Mouse (Mus musculus) kidney, postnatal 0 days (tissue): ENCODE measurements around the gene Mark3. TPM values are rescaled to one million over a fixed set of nuclear protein-coding genes. Genes with fewer than 3 reads are reported as not detected.

Experiments used
- ATAC-seq: fragments of 200-750 bp; cut with Nextera tagmentation; replicated peaks from 2 replicates; pipeline ENCODE4 v1.8.0; 2017; ENCODE audit warnings: low read depth, moderate number of reproducible peaks, moderate TSS enrichment, moderate library complexity; ENCODE audit not compliant: low FRiP score
- DNase-seq: peaks from one replicate; pipeline ENCODE4 v3.0.0-alpha.2; 2016; ENCODE audit warnings: low spot score
- H3K27ac ChIP-seq: fragments of 300-500 bp; sonication (generic); 2 replicates; pipeline ENCODE4 v1.5.1; 2014; ENCODE audit warnings: mild to moderate bottlenecking
- H3K27me3 ChIP-seq: fragments of 300-500 bp; sonication (generic); 2 replicates; pipeline ENCODE4 v1.6.1; 2014; ENCODE audit warnings: low read length, mixed read lengths; ENCODE audit not compliant: insufficient read depth
- H3K36me3 ChIP-seq: fragments of 300-500 bp; sonication (generic); 2 replicates; pipeline ENCODE4 v1.6.1; 2014; ENCODE audit warnings: low read length, mixed read lengths; ENCODE audit not compliant: insufficient read depth
- H3K4me1 ChIP-seq: fragments of 300-500 bp; sonication (generic); replicated peaks from 2 replicates; pipeline ENCODE4 v1.6.1; 2014; ENCODE audit warnings: antibody characterized with exemption, low read length, mixed read lengths; ENCODE audit not compliant: insufficient read depth
- H3K4me2 ChIP-seq: fragments of 300-500 bp; sonication (generic); 2 replicates; pipeline ENCODE4 v1.6.1; 2014; ENCODE audit warnings: mild to moderate bottlenecking, low read length, moderate library complexity, mixed read lengths
- H3K4me3 ChIP-seq: fragments of 300-500 bp; sonication (generic); replicated peaks from 2 replicates; pipeline ENCODE4 v1.5.1; 2014; ENCODE audit warnings: low read depth, low read length
- H3K9ac ChIP-seq: fragments of 300-500 bp; sonication (generic); 2 replicates; pipeline ENCODE4 v1.6.1; 2014; ENCODE audit warnings: low read depth, low read length
- H3K9me3 ChIP-seq: fragments of 300-500 bp; sonication (generic); replicated peaks from 2 replicates; pipeline ENCODE4 v1.6.1; 2016; ENCODE audit warnings: low read length, inconsistent platforms, mixed read lengths
- CTCF ChIP-seq: IDR thresholded peaks from 2 replicates; pipeline ENCODE4 v1.5.1; 2016; ENCODE audit warnings: antibody characterized with exemption, low read depth, mild to moderate bottlenecking, moderate library complexity
- WGBS: fragments of 180-500 bp; shearing (Covaris S2); extraction: QIAGEN DNeasy Blood & Tissue Kit; methylation state at CpG from one replicate; pipeline ENCODE4 v1.1.7; 2014; 5-methylcytosine and 5-hydroxymethylcytosine counted together
- polyA plus RNA-seq: library from polyadenylated mRNA; unstranded; fragments of >200 nt; fragmentation: Nextera tagmentation; extraction: Ambion mirVana; gene quantifications from 2 replicates; pipeline ENCODE4 v1.2.1, GENCODE M21; 2015

Gene Mark3
- polyA plus RNA-seq, 1 experiment from 2014 or later, result 37.9 TPM

DNA sequence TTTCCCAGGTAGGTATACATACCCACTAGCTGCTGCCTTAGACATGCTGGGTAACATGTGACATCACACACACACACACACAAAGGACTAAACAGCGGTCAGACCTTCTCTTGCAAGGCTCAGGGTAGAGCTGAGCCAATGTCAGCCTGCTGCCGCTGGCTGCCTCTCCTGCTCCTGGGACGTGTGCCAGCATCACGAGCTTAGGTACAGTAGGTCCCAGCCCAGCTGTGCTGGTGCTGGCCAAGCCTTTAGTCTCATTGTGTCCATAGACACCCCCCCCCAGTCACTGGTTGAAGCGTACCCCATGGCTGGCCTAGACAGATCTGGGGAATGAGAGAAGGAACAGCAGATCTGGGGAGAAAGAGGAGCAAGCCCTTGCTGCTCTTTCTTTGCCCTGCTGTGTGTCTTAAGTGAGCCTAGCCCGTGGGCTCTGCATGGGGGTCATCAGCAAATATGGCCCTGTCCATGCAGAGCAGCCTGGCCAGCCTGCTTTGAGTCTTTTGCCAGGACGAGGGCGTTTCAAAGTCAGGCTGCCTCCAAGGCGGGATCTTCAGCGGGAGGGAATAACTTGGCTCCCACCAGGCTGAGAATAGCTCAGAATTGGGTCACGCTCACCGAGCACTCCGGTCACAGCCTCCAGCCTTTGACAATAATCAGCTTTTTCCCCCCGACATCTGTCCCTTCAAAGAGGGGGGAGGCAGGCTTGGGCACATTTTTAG, 113.2 kb downstream of the Mark3 start:
- WGBS, result 20% methylated on average over 14 of the region's 14 CpGs
- H3K36me3 ChIP-seq, result 0 out of 2 replicates have a peak, but pooled peaks cover 3% of the 10 kb centered on the region
- ATAC-seq (peak; percentile 46), DNase-seq (peak; percentile 59)
- peak overlapping the region; percentile 68 for H3K27ac ChIP-seq
- no peak overlapping the region for H3K4me2 ChIP-seq
- 0 out of 2 replicates have a peak overlapping the region, but pooled peaks have one; percentile 27 for H3K9ac ChIP-seq
- peaks cover 32% of the 10 kb centered on the region for H3K4me1 ChIP-seq
- H3K27me3 ChIP-seq, result no peaks in the 10 kb centered on the region
- H3K9me3 ChIP-seq, result no peaks in the 10 kb centered on the region
- no peak for TF ChIP-seq CTCF
- H3K4me3 ChIP-seq, result no peak overlapping the region

DNA sequence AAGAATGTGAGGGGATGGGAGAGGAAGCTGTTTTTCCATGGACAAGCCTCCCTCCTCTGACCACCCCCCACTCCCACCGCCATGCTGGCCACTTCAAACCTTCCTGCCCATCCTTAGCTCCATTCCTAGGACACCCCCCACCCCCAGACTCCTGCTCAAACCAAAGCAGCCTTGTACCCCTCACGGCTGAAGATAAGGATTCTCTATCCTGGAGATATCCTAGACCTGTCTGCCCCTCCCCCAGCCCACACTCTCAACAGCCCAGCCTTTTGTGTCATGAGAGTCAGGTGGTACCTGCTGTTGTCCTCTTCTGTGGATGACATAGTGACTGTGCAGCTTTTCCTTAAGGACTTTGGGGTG, 113.7 kb downstream of the Mark3 start:
- Histone ChIP-seq H3K4me1 (peaks cover 33% of the 10 kb centered on the region), H3K9ac (no peak overlapping the region), H3K4me3 (no peak overlapping the region), H3K9me3 (no peaks in the 10 kb centered on the region), H3K27me3 (no peaks in the 10 kb centered on the region), H3K27ac (peak overlapping the region; percentile 68; the same call in 1 of the 2 replicates), H3K4me2 (no peak overlapping the region), H3K36me3 (0 out of 2 replicates have a peak, but pooled peaks cover 3% of the 10 kb centered on the region)
- WGBS, result 35% methylated on average over 2 of the region's 2 CpGs
- DNase-seq (no peak), ATAC-seq (no peak)
- TF ChIP-seq CTCF, result no peak

DNA sequence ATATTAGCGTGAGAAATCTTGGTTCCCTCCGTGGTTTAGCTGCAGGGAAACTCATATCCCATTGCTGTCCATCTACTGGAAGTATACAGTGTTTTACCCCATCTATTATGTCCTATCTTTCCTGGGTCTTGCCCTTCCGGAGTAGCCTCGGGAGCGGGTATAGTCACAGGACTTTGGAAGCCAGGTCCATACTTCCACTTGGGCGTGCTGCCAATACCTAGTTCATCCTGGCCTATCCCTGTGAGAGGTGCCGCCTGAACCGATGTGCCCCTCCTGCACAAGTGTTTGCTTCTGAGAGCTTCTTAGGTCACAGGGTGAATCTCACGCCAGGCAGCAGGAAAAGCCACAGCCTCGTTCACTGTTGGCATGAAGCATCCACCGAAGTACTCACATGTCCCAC, 115.1 kb downstream of the Mark3 start:
- Histone ChIP-seq H3K4me2 (no peak overlapping the region), H3K4me1 (peaks cover 44% of the 10 kb centered on the region), H3K27ac (no peak overlapping the region), H3K27me3 (no peaks in the 10 kb centered on the region), H3K4me3 (no peak overlapping the region), H3K9me3 (no peaks in the 10 kb centered on the region), H3K36me3 (no peaks in the 10 kb centered on the region), H3K9ac (no peak overlapping the region)
- DNase-seq (no peak), ATAC-seq (no peak)
- no peak for TF ChIP-seq CTCF
- WGBS, result 69% methylated on average over 11 of the region's 11 CpGs

DNA sequence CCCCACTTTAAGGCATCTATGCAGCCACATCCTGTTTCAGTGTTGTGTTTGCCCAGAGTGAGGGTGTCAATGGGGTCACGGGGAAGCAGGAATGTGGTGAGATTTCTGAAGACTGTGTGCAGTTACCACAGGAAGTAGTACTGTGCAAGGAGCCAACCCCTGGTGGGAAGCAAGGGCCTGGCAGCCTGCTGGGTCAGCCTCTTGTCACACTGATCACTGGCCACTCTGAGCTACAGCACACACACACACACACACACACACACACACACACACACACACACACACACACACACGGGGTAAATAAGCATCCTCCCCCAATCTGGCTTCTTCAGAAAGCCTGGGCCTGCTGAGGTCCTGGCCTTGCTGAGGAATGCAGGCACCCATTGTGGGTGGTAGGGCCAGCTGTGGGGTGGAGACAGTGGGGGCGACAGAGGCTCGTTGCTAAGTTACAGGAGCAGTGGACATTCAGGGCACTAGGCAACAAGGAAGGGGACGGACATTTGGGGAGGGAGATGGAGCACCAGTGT, 117.1 kb downstream of the Mark3 start:
- no peaks in the 10 kb centered on the region for H3K9me3 ChIP-seq
- no peak overlapping the region for H3K4me2 ChIP-seq
- peak overlapping the region; percentile 62; the same call in 1 of the 2 replicates for H3K27ac ChIP-seq
- no peaks in the 10 kb centered on the region for H3K27me3 ChIP-seq
- H3K36me3 ChIP-seq, result no peaks in the 10 kb centered on the region
- TF ChIP-seq CTCF, result 0 out of 2 replicates have a peak, but pooled peaks have one; percentile 15
- DNase-seq, result peak; percentile 80
- no peak overlapping the region for H3K9ac ChIP-seq
- no peak overlapping the region for H3K4me3 ChIP-seq
- peak; percentile 41; the same call in 1 of the 2 replicates for ATAC-seq
- H3K4me1 ChIP-seq, result peaks cover 52% of the 10 kb centered on the region
- WGBS, result 17% methylated on average over 5 of the region's 5 CpGs

DNA sequence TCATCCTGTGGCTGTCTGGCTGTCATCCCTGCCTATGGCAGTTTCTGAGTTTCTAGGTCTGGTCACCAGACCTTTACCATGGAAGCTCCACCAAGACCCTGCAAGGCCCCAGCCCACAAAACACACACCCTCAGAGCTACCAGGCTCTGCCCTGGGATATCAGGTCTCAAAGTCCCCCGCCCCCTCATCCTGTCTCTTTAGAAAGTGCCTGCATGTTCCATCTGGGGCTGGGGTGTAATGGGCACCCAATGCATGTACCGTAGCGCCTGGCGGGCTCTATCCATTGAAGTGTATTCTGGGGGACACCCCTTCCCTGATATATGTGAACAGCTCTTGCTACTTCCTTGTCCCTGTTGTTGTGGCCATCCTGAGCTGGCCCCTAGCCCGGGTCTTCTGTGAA, 118.6 kb downstream of the Mark3 start:
- Histone ChIP-seq H3K9me3 (no peaks in the 10 kb centered on the region), H3K27me3 (no peaks in the 10 kb centered on the region), H3K27ac (peak overlapping the region; percentile 81; the same call in 1 of the 2 replicates), H3K9ac (no peak overlapping the region), H3K4me2 (no peak overlapping the region), H3K4me1 (peaks cover 41% of the 10 kb centered on the region), H3K36me3 (no peaks in the 10 kb centered on the region), H3K4me3 (no peak overlapping the region)
- no peak for TF ChIP-seq CTCF
- ATAC-seq (no peak), DNase-seq (peak; percentile 31)
- WGBS, result 78% methylated on average over 5 of the region's 5 CpGs

DNA sequence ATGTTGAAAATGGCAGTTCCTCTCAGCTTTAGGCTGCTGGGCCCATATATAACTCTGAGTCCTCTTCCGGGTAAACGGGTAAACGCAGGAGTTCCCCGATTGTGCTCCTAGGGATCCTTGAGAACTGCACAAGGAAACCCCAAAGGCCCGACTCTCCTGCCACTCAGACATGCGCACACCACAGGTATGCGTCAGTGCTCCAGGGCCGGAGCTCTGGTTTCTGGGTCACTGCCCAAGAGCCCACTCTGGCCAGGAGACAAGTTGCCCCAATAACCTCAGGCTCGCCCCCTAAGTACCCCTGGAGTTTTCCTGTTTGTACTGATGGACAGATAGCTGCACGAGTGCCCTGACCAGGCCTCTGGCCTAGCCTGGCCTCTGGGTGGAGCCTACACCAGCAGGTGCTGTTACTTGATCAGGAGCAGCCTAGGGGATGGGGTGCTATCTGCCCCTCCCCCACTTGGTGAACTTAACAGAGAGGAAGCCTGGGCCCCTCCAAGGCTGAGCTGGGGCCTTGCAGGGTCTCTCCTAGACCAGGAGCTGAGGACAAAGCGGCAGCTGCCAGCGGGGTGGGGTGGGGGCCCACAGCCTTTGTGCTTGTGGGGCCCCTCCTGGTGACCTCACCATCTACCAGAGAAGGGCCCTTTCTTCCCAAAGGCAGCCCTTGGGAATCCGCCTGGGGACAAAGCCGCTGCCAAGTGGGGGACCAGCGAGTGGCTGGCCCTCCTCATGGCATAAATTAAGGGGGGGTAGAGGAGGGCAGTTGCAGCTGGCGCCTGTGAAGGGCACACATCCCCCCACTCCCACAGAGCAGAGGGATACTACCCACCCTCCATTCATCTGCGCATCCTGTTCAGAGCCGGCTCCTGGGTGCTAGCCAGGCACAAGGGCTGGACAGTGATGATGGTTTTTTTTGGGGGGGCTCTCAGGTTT, 119.3 kb downstream of the Mark3 start:
- no peak overlapping the region for H3K4me3 ChIP-seq
- no peaks in the 10 kb centered on the region for H3K9me3 ChIP-seq
- H3K4me2 ChIP-seq, result peak overlapping the region; percentile 19; the same call in 1 of the 2 replicates
- peaks cover 36% of the 10 kb centered on the region for H3K4me1 ChIP-seq
- WGBS, result 31% methylated on average over 18 of the region's 18 CpGs
- no peak for TF ChIP-seq CTCF
- peak overlapping the region; percentile 81 for H3K27ac ChIP-seq
- no peaks in the 10 kb centered on the region for H3K27me3 ChIP-seq
- DNase-seq (peak; percentile 44), ATAC-seq (peak; percentile 29)
- peak overlapping the region; percentile 46; the same call in 1 of the 2 replicates for H3K9ac ChIP-seq
- H3K36me3 ChIP-seq, result no peaks in the 10 kb centered on the region
